ENCODE assay signal across 26 mouse cellular contexts in genomic region chr11:69525661-69526060, GRCm38 (mm10). TPM values are rescaled to one million over a fixed set of nuclear protein-coding genes. Genes with fewer than 3 reads are reported as not detected.
DNase-seq lines count a peak whose midpoint lies in the region; ATAC-seq and TF ChIP-seq lines count a peak whose summit lies in the region.
"Had no signal": no experiment of that assay in that cellular context is flagged by ENCODE, and none has a peak within 500 bp of the region (broad histone marks: within the 10 kb centered on the region; RNA-seq: fewer than 3 reads in every experiment).

No protein-coding gene starts in this region.

- no peak overlapping the region for H3K4me3 ChIP-seq in forebrain, embryonic 12.5 days (replicated peaks)
- H3K4me3 ChIP-seq in forebrain, embryonic 14.5 days (ENCODE audit: low read depth, low read length) = no peak overlapping the region
- no peak overlapping the region for H3K4me3 ChIP-seq in midbrain, embryonic 13.5 days (replicated peaks)
- H3K4me3 ChIP-seq in midbrain, embryonic 10.5 days = no peak overlapping the region
- H3K4me3 ChIP-seq in forebrain, embryonic 13.5 days = no peak overlapping the region
- no peak overlapping the region for H3K4me3 ChIP-seq in midbrain, embryonic 16.5 days (ENCODE audit: low read depth, low read length)
- no peak overlapping the region for H3K4me3 ChIP-seq in liver, postnatal 0 days (ENCODE audit: low read depth, low read length)
- H3K4me3 ChIP-seq: erythroblast, embryonic 14.5 days; liver, embryonic 15.5 days; lung, embryonic 15.5 days; stomach, embryonic 15.5 days had no signal

- no peak for TF ChIP-seq EP300 in liver, postnatal 0 days (IDR thresholded peaks at IDR 0.05; ENCODE audit: low read depth)

- H3K4me2 ChIP-seq in forebrain, embryonic 12.5 days = no peak overlapping the region
- no peak overlapping the region for H3K4me2 ChIP-seq in forebrain, embryonic 14.5 days (ENCODE audit: low read length)
- H3K4me2 ChIP-seq in midbrain, embryonic 13.5 days (replicated peaks) = no peak overlapping the region
- H3K4me2 ChIP-seq in forebrain, embryonic 13.5 days = no peak overlapping the region
- H3K4me2 ChIP-seq in midbrain, embryonic 16.5 days (ENCODE audit: low read length) = no peak overlapping the region
- H3K4me2 ChIP-seq in liver, postnatal 0 days (ENCODE audit: low read depth, low read length) = no peak overlapping the region
- H3K4me2 ChIP-seq: heart, embryonic 11.5 days; liver, embryonic 15.5 days; lung, embryonic 15.5 days; stomach, embryonic 15.5 days had no signal

- DNase-seq in forebrain, embryonic 14.5 days (ENCODE audit: low spot score) = no peak
- DNase-seq in midbrain, embryonic 10.5 days (ENCODE audit: low spot score) = no peak
- no peak for DNase-seq in liver, postnatal 0 days
- no peak for DNase-seq in heart, adult 11 months
- DNase-seq: adrenal gland, postnatal 14 days; cerebellum, adult 11 months; cerebellum, adult 9-11 months; gastrocnemius, postnatal 25 days; heart, adult 18-20 months; heart, postnatal 36 days; kidney, adult 9 months; kidney, postnatal 10 days; layer of hippocampus, adult 9-11 months; liver; right cerebral cortex, postnatal 25 days; thymus, postnatal 14 days had no signal

- no peak for TF ChIP-seq CTCF in liver, postnatal 0 days (IDR thresholded peaks at IDR 0.05; ENCODE audit: low read depth)

- ATAC-seq in forebrain, embryonic 12.5 days (ENCODE audit: low FRiP score) = no peak
- ATAC-seq in forebrain, embryonic 14.5 days = no peak
- no peak for ATAC-seq in midbrain, embryonic 13.5 days
- no peak for ATAC-seq in forebrain, embryonic 13.5 days
- no peak for ATAC-seq in midbrain, embryonic 16.5 days
- no peak for ATAC-seq in liver, postnatal 0 days
- ATAC-seq: intestine, postnatal 0 days had no signal

- WGBS in forebrain, embryonic 12.5 days = 80% methylated on average over 9 of the region's 9 CpGs
- 84% methylated on average over 9 of the region's 9 CpGs for WGBS in forebrain, embryonic 14.5 days
- WGBS in midbrain, embryonic 13.5 days = 86% methylated on average over 9 of the region's 9 CpGs
- WGBS in midbrain, embryonic 10.5 days = 88% methylated on average over 9 of the region's 9 CpGs
- WGBS in forebrain, embryonic 13.5 days = 79% methylated on average over 9 of the region's 9 CpGs
- 80% methylated on average over 9 of the region's 9 CpGs for WGBS in midbrain, embryonic 16.5 days
- 68% methylated on average over 9 of the region's 9 CpGs for WGBS in liver, postnatal 0 days (ENCODE audit: insufficient replicate concordance)

- H3K4me1 ChIP-seq in forebrain, embryonic 12.5 days = peaks cover 22% of the 10 kb centered on the region
- peaks cover 12% of the 10 kb centered on the region for H3K4me1 ChIP-seq in forebrain, embryonic 14.5 days (ENCODE audit: control insufficient read depth, insufficient read depth, low read length)
- peaks cover 23% of the 10 kb centered on the region for H3K4me1 ChIP-seq in midbrain, embryonic 13.5 days (replicated peaks)
- H3K4me1 ChIP-seq in midbrain, embryonic 10.5 days = peaks cover 28% of the 10 kb centered on the region
- peaks cover 26% of the 10 kb centered on the region for H3K4me1 ChIP-seq in forebrain, embryonic 13.5 days
- peaks cover 23% of the 10 kb centered on the region for H3K4me1 ChIP-seq in midbrain, embryonic 16.5 days (ENCODE audit: control insufficient read depth, insufficient read depth, low read length)
- peaks cover 3% of the 10 kb centered on the region; the same call in 1 of the 2 replicates for H3K4me1 ChIP-seq in liver, postnatal 0 days (ENCODE audit: insufficient read depth)
- H3K4me1 ChIP-seq: stomach, embryonic 15.5 days had no signal

- peak overlapping the region; percentile 97 for H3K27ac ChIP-seq in forebrain, embryonic 12.5 days
- no peak overlapping the region; the same call in 1 of the 2 replicates for H3K27ac ChIP-seq in forebrain, embryonic 14.5 days (ENCODE audit: low read depth, low read length)
- peak overlapping the region; percentile 98; the same call in 1 of the 2 replicates for H3K27ac ChIP-seq in midbrain, embryonic 13.5 days
- H3K27ac ChIP-seq in midbrain, embryonic 10.5 days (replicated peaks) = no peak overlapping the region
- peak overlapping the region; percentile 97 for H3K27ac ChIP-seq in forebrain, embryonic 13.5 days
- peak overlapping the region; percentile 98 for H3K27ac ChIP-seq in midbrain, embryonic 16.5 days (ENCODE audit: low read length)
- H3K27ac ChIP-seq in liver, postnatal 0 days (ENCODE audit: low read depth) = no peak overlapping the region
- H3K27ac ChIP-seq: liver, embryonic 15.5 days; lung, embryonic 15.5 days; stomach, embryonic 15.5 days had no signal

- H3K27me3 ChIP-seq in forebrain, embryonic 12.5 days = peaks cover 5% of the 10 kb centered on the region; the same call in 1 of the 2 replicates
- no peaks in the 10 kb centered on the region for H3K27me3 ChIP-seq in forebrain, embryonic 14.5 days (replicated peaks; ENCODE audit: control insufficient read depth, insufficient read depth, low read length)
- no peaks in the 10 kb centered on the region for H3K27me3 ChIP-seq in midbrain, embryonic 13.5 days
- 0 out of 2 replicates have a peak, but pooled peaks cover 4% of the 10 kb centered on the region for H3K27me3 ChIP-seq in midbrain, embryonic 10.5 days (ENCODE audit: low read depth, poor library complexity, severe bottlenecking)
- no peaks in the 10 kb centered on the region for H3K27me3 ChIP-seq in forebrain, embryonic 13.5 days
- no peaks in the 10 kb centered on the region for H3K27me3 ChIP-seq in midbrain, embryonic 16.5 days (ENCODE audit: control insufficient read depth, insufficient read depth, low read depth, low read length)
- peaks cover 6% of the 10 kb centered on the region; the same call in 1 of the 2 replicates for H3K27me3 ChIP-seq in liver, postnatal 0 days (ENCODE audit: insufficient read depth, low read length)
- H3K27me3 ChIP-seq: lung, embryonic 15.5 days; stomach, embryonic 15.5 days had no signal

- no peaks in the 10 kb centered on the region for H3K36me3 ChIP-seq in forebrain, embryonic 12.5 days (replicated peaks)
- no peaks in the 10 kb centered on the region for H3K36me3 ChIP-seq in forebrain, embryonic 14.5 days (ENCODE audit: control insufficient read depth, insufficient read depth, low read length)
- 0 out of 2 replicates have a peak, but pooled peaks cover 3% of the 10 kb centered on the region for H3K36me3 ChIP-seq in midbrain, embryonic 13.5 days
- H3K36me3 ChIP-seq in midbrain, embryonic 10.5 days = peaks cover 5% of the 10 kb centered on the region; the same call in 1 of the 2 replicates
- H3K36me3 ChIP-seq in forebrain, embryonic 13.5 days (ENCODE audit: poor library complexity, severe bottlenecking) = no peaks in the 10 kb centered on the region
- H3K36me3 ChIP-seq in midbrain, embryonic 16.5 days (ENCODE audit: control insufficient read depth, insufficient read depth, low read length) = no peaks in the 10 kb centered on the region
- H3K36me3 ChIP-seq in liver, postnatal 0 days (replicated peaks; ENCODE audit: insufficient read depth, low read length) = no peaks in the 10 kb centered on the region
- H3K36me3 ChIP-seq: liver, embryonic 15.5 days; lung, embryonic 15.5 days; stomach, embryonic 15.5 days had no signal

- no peak overlapping the region for H3K9ac ChIP-seq in forebrain, embryonic 12.5 days
- H3K9ac ChIP-seq in forebrain, embryonic 14.5 days (ENCODE audit: low read length) = no peak overlapping the region
- H3K9ac ChIP-seq in midbrain, embryonic 13.5 days (replicated peaks) = no peak overlapping the region
- no peak overlapping the region for H3K9ac ChIP-seq in forebrain, embryonic 13.5 days
- H3K9ac ChIP-seq in midbrain, embryonic 16.5 days (ENCODE audit: low read depth, low read length) = no peak overlapping the region
- no peak overlapping the region for H3K9ac ChIP-seq in liver, postnatal 0 days (replicated peaks)
- H3K9ac ChIP-seq: liver, embryonic 15.5 days; lung, embryonic 15.5 days; stomach, embryonic 15.5 days had no signal

- no peaks in the 10 kb centered on the region for H3K9me3 ChIP-seq in forebrain, embryonic 12.5 days
- no peaks in the 10 kb centered on the region for H3K9me3 ChIP-seq in forebrain, embryonic 14.5 days (replicated peaks; ENCODE audit: control insufficient read depth, low read length)
- H3K9me3 ChIP-seq in midbrain, embryonic 13.5 days = no peaks in the 10 kb centered on the region
- no peaks in the 10 kb centered on the region for H3K9me3 ChIP-seq in midbrain, embryonic 10.5 days (replicated peaks)
- H3K9me3 ChIP-seq in forebrain, embryonic 13.5 days (replicated peaks) = no peaks in the 10 kb centered on the region
- H3K9me3 ChIP-seq in midbrain, embryonic 16.5 days (replicated peaks; ENCODE audit: control insufficient read depth, low read length, poor library complexity, severe bottlenecking) = no peaks in the 10 kb centered on the region
- no peaks in the 10 kb centered on the region for H3K9me3 ChIP-seq in liver, postnatal 0 days (ENCODE audit: low read length)
- H3K9me3 ChIP-seq: liver, embryonic 15.5 days; lung, embryonic 15.5 days; stomach, embryonic 15.5 days had no signal

RNA-seq across cellular contexts. Expression of gene Dnah2, which starts 23.2 kb away (rescaled TPM):
- 1.7 and 2.1 TPM in 2 replicates for polyA plus RNA-seq in forebrain, embryonic 12.5 days (2016; fragmentation: Nextera tagmentation; extraction: Ambion mirVana)
- polyA plus RNA-seq in forebrain, embryonic 14.5 days (2014; fragmentation: Nextera tagmentation; extraction: Ambion mirVana) = 2.7 and 3.8 TPM in 2 replicates
- polyA plus RNA-seq in midbrain, embryonic 13.5 days (2015; fragmentation: Nextera tagmentation; extraction: Ambion mirVana) = 2.2 and 2.7 TPM in 2 replicates
- polyA plus RNA-seq in midbrain, embryonic 10.5 days (2016; fragmentation: Nextera tagmentation; extraction: Ambion mirVana) = 1.2 and 1.9 TPM in 2 replicates
- 1.7 and 2.0 TPM in 2 replicates for polyA plus RNA-seq in forebrain, embryonic 13.5 days (2015; fragmentation: Nextera tagmentation; extraction: Ambion mirVana)
- 4.4 and 5.1 TPM in 2 replicates for polyA plus RNA-seq in midbrain, embryonic 16.5 days (2015; fragmentation: Nextera tagmentation; extraction: Ambion mirVana)
- 0.04 and 0.05 TPM in 2 replicates for polyA plus RNA-seq in liver, postnatal 0 days (2015; fragmentation: Nextera tagmentation; extraction: Ambion mirVana)
- polyA plus RNA-seq: erythroblast, embryonic 14.5 days had no signal

RNA-seq across cellular contexts. Expression of gene Efnb3, which starts 34.3 kb away (rescaled TPM):
- 63.7 and 72.7 TPM in 2 replicates for polyA plus RNA-seq in forebrain, embryonic 12.5 days (2016; fragmentation: Nextera tagmentation; extraction: Ambion mirVana)
- 38.6 and 48.2 TPM in 2 replicates for polyA plus RNA-seq in forebrain, embryonic 14.5 days (2014; fragmentation: Nextera tagmentation; extraction: Ambion mirVana)
- polyA plus RNA-seq in midbrain, embryonic 13.5 days (2015; fragmentation: Nextera tagmentation; extraction: Ambion mirVana) = 95.0 and 130 TPM in 2 replicates
- polyA plus RNA-seq in midbrain, embryonic 10.5 days (2016; fragmentation: Nextera tagmentation; extraction: Ambion mirVana) = 48.8 and 53.9 TPM in 2 replicates
- polyA plus RNA-seq in forebrain, embryonic 13.5 days (2015; fragmentation: Nextera tagmentation; extraction: Ambion mirVana) = 63.1 and 72.0 TPM in 2 replicates
- 165 and 178 TPM in 2 replicates for polyA plus RNA-seq in midbrain, embryonic 16.5 days (2015; fragmentation: Nextera tagmentation; extraction: Ambion mirVana)
- 0.19 and 0.20 TPM in 2 replicates for polyA plus RNA-seq in liver, postnatal 0 days (2015; fragmentation: Nextera tagmentation; extraction: Ambion mirVana)

RNA-seq across cellular contexts. Expression of gene Wrap53, which starts 54.4 kb away (rescaled TPM):
- 33.0 and 36.0 TPM in 2 replicates for polyA plus RNA-seq in forebrain, embryonic 12.5 days (2016; fragmentation: Nextera tagmentation; extraction: Ambion mirVana)
- polyA plus RNA-seq in forebrain, embryonic 14.5 days (2014; fragmentation: Nextera tagmentation; extraction: Ambion mirVana) = 24.6 and 29.3 TPM in 2 replicates
- polyA plus RNA-seq in midbrain, embryonic 13.5 days (2015; fragmentation: Nextera tagmentation; extraction: Ambion mirVana) = 24.5 and 26.9 TPM in 2 replicates
- polyA plus RNA-seq in midbrain, embryonic 10.5 days (2016; fragmentation: Nextera tagmentation; extraction: Ambion mirVana) = 45.0 and 50.7 TPM in 2 replicates
- polyA plus RNA-seq in forebrain, embryonic 13.5 days (2015; fragmentation: Nextera tagmentation; extraction: Ambion mirVana) = 32.0 and 35.1 TPM in 2 replicates
- polyA plus RNA-seq in midbrain, embryonic 16.5 days (2015; fragmentation: Nextera tagmentation; extraction: Ambion mirVana) = 19.2 and 20.9 TPM in 2 replicates
- polyA plus RNA-seq in liver, postnatal 0 days (2015; fragmentation: Nextera tagmentation; extraction: Ambion mirVana) = 8.1 and 10.0 TPM in 2 replicates

RNA-seq across cellular contexts. Expression of gene Trp53, which starts 54.5 kb away (rescaled TPM):
- 120 and 124 TPM in 2 replicates for polyA plus RNA-seq in forebrain, embryonic 12.5 days (2016; fragmentation: Nextera tagmentation; extraction: Ambion mirVana)
- polyA plus RNA-seq in forebrain, embryonic 14.5 days (2014; fragmentation: Nextera tagmentation; extraction: Ambion mirVana) = 111 and 113 TPM in 2 replicates
- polyA plus RNA-seq in midbrain, embryonic 13.5 days (2015; fragmentation: Nextera tagmentation; extraction: Ambion mirVana) = 84.2 and 93.4 TPM in 2 replicates
- 148 and 166 TPM in 2 replicates for polyA plus RNA-seq in midbrain, embryonic 10.5 days (2016; fragmentation: Nextera tagmentation; extraction: Ambion mirVana)
- polyA plus RNA-seq in forebrain, embryonic 13.5 days (2015; fragmentation: Nextera tagmentation; extraction: Ambion mirVana) = 119 and 129 TPM in 2 replicates
- 48.9 and 57.3 TPM in 2 replicates for polyA plus RNA-seq in midbrain, embryonic 16.5 days (2015; fragmentation: Nextera tagmentation; extraction: Ambion mirVana)
- 32.6 and 33.5 TPM in 2 replicates for polyA plus RNA-seq in liver, postnatal 0 days (2015; fragmentation: Nextera tagmentation; extraction: Ambion mirVana)

Comparison
In these comparisons a context has a peak if more than half of its experiments do, and no peak if none do; other contexts are left out.
1. H3K27ac ChIP-seq: peak in forebrain, embryonic 12.5 days (single experiment), midbrain, embryonic 13.5 days (single experiment), forebrain, embryonic 13.5 days (single experiment) and midbrain, embryonic 16.5 days (single experiment); none in forebrain, embryonic 14.5 days (single experiment), midbrain, embryonic 10.5 days (single experiment) and liver, postnatal 0 days (single experiment).
2. RNA of gene Efnb3, which starts 34.3 kb away (polyA plus RNA-seq): 165 to 178 TPM in midbrain, embryonic 16.5 days, 95.0 to 130 TPM in midbrain, embryonic 13.5 days, 63.7 to 72.7 TPM in forebrain, embryonic 12.5 days, 63.1 to 72.0 TPM in forebrain, embryonic 13.5 days, 48.8 to 53.9 TPM in midbrain, embryonic 10.5 days and 38.6 to 48.2 TPM in forebrain, embryonic 14.5 days; 0.19 to 0.20 TPM in liver, postnatal 0 days; every median in the first group is over 10 times any median in the second.